Mouse (Mus musculus) thymus, postnatal 0 days (tissue): ENCODE measurements at regions not wholly inside any gene's neighbourhood (a gene's known extent, or its start where the extent isn't known, plus 50 kb on each side); places are given as distances from the start of the nearest gene placed in this dataset.
"Not testable (repeated sequence)": the region's sequence is repeated elsewhere in the genome, so short reads cannot be mapped to it uniquely, and the experiment has no call there.

Experiments
- DNase-seq: peaks from one replicate; pipeline ENCODE4 v3.0.0-alpha.2; 2015; ENCODE audit warnings: low spot score

DNA sequence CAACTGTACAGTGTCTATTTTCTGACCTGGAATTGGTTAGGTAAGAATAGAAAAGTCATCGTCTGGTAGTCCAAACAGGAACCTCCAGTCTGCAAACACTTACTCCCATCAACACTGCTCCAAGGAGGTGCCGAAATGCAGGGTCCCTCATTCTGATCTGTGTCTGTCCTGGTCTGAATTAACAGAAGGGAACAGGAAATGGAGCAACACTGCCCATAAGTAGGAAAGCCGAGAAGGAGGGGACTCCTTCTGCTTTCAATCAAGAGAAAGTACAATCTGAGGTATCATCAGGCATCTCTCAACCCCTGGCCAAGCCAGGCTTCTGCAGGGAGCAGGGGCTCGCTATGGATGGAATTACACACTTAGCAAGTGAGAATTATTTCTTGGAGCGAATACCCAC, 562.4 kb upstream of the 2610301B20Rik start:
- DNase-seq, result no peak

DNA sequence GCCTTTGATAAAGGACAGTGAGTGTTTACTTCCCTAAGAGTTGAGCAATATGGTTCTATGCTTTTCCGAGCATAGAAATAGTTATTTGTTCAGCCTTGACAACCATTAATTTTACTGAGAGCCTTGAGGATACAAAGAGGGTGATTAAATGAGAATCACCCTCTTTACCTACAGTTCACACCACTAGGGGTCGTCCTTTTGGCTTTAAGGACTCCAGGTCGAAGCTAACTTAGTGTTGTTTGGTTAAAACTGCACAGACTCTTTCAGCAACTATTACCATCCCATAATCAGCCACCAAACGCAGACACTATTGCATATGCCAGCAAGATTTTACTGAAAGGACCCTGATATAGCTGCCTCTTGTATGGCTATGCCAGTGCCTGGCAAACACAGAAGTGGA, 559.2 kb upstream of the 2610301B20Rik start:
- no peak for DNase-seq

DNA sequence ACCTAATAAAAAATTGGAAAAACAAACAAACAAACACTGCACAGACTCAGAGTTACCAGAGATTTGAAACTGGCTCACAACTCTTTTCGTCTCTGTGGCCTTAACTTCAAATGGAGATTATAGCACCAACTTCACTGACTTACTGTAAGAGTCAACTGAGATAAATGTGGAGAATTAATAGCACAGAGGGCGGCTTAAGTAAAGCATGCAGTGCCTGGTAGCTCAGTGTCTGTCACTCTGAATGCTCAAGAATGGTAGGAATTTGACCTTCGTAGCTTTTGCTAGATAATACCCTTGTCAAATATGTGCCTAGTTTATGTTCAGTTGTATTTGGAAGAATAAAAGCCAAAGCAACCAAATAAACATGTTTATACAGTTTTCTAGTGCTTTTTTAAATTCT, 558.4 kb upstream of the 2610301B20Rik start:
- no peak for DNase-seq

DNA sequence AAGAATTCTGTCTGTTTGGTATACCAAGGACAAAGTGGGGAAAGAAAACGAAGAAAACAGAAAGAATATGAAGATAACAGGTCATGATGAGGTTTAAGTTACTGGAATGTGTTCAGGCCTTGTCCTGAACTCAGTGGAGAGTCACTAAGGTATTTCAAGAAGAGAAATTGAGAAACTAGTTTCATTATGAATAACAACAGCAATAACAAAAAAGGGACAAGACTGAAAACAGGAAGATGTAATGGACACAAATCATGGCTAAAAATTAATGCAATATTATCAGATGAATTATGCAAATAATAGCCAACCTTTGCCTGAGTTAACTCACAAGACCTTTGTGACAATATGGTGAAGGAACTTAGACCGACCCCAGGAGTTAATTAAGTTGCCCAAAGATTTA, 530.2 kb upstream of the 2610301B20Rik start:
- no peak for DNase-seq

DNA sequence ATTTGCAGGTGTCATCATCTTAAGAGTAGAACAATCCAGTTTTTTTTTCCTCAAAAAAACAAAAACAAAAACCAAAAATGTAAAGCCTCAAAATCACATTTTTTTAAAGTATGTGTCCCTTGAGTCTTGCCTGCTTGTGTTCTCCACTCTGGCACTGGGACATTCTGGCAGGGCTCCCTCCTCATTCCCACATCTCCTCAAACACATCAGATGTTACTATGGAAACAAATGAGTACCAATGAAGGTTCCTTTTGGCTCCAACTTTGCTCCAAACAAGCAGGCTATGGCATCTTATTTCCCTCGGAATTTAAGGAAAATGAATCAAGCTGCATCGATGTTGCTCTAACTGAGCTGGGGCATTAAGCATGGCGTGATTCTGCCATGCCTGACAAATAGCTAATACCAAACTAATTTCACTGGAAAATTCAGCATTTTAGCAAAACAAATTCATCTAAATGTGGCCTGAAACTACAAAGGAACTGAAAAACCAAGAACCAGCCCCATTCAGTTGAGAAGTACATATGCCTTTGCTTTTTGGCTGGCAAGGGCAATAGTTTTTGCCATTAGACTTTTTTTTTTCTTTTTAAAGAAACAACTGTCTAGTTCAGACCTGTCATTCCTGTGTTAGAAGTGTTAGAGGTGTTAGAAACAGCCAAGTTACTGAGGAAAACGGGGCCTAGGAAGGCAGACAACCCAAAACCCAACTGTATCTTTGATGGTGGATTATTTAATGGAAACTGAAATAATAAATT, 522.2 kb upstream of the 2610301B20Rik start:
- no peak for DNase-seq

DNA sequence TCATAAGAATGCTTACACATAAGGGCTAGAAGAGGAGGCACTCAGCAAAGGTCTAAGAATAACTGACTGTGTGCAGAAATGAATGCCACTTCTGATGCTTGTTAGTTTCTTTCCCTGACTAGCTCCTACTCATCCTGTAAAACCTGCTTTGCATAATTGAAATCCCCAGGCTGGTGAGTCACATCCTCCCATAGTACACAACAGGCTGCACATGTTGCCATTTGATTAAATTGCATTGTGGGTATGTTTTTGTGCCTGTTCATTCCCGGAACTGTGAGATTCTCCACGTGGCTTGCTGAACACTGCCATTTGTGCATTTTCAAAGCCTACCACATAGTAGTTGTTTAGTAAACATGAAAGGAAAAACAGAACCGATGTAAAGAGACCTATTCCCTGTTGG, 516.7 kb upstream of the 2610301B20Rik start:
- DNase-seq, result no peak

DNA sequence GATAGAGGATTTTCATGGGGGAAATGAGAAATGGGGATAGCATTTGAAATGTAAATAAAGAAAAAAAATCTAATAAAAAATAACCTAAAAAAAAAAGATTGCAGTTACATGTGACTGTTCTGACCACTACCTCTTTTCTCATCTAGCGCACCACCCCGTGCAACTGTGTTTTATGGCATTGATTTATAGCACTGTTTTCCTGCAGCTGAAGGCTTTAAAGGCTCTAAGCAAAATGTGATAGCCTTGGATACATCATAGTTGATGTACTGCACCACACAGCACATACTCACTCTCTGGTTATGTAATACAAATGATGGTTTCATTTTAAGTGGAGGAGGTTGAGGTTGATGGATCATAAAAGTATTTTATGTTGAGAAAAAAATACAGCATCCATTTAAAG, 484.5 kb upstream of the 2610301B20Rik start:
- no peak for DNase-seq

DNA sequence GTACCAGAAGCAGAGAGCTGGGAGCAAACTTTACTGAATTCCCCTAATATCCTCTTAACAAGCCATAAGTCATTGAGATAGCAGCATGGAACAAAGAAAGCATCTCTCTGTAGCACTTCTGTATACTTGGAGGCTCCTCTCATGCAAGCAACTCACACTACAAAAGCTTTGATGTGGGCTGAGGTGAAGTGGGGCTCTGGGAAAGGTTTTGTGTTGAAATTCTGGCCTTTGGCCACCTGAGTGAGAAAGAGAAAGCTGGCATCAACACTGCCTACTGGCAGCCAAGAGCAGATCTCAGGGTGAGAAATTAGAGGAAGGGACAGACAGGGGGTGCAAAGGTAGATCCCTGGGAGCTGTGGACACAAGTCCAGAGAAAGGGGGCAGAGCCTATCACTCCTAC, 477.0 kb upstream of the 2610301B20Rik start:
- DNase-seq, result no peak

DNA sequence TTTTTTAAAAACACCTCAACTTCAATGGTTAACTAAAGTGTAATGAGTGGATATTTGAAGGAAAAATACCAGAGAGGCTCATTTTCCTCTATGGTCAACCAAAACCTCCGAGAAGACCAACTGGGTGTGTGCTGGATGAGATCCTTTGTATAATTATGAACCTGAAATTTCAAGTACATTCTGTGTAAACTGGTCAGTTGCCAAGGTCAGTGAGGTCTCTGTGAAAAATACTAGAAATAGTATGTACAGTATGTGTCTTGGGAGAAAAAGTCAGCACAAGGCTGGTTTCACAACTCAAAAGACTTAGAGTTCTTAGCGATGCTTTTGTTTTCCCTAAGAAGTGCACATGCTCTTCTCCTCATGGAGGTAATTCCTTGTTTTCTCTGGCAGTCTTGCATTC, 476.2 kb upstream of the 2610301B20Rik start:
- DNase-seq, result no peak

DNA sequence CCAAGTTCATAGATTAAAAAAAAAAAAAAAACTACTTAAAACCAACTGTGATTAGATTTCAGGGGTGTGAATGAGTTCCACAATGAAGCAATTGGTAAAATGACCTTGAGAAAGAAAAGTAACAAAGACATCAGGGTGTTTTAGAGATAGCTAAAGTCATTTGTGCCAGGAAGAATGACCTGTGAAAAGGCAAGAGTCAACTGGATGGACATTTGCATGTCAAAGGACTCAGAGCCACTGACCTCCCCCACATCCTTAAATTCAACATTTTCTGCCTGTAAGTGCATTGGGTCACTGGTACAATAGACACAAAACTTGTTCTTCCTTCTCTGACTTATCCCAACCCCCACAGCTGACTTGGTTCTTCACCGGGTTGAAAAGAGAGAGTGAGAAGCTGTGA, 474.6 kb upstream of the 2610301B20Rik start:
- no peak for DNase-seq

DNA sequence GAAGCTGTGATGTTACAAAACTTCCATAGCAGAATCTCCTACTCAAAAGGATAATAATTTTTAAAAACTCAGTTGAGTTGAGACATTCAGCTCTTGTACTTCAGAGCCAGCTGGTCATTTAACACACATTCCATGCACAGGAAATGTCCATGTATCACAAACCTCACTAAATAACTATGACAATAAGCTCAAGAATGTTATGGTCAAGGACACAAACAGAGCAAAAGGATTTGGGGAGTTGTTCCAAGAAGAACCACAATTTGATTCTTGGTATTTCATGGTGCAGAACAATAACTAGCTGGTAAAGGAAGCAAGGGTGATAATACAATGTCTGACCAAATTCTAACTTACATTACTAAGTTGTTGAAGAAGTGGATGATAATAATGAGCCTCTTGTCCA, 471.4 kb upstream of the 2610301B20Rik start:
- DNase-seq, result no peak

DNA sequence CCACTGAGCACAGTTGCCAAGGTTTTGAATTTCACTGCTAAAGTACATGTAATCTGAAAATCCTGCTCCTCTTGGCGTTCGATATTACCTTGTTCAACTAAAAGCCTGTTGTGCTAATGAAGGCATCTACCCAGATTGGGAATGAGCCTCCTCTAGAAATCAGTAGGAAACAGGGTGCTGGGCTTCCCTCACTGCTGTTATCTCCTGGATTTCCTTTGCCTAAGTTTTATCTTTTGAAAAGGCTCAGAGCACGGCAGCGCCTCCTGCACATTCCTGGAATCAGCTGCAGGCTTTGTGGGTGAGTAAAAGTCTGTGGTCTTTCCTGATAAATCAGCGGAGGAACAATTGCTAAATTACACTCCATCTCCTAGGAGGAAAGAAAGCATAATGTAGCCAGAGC, 469.9 kb upstream of the 2610301B20Rik start:
- no peak for DNase-seq

DNA sequence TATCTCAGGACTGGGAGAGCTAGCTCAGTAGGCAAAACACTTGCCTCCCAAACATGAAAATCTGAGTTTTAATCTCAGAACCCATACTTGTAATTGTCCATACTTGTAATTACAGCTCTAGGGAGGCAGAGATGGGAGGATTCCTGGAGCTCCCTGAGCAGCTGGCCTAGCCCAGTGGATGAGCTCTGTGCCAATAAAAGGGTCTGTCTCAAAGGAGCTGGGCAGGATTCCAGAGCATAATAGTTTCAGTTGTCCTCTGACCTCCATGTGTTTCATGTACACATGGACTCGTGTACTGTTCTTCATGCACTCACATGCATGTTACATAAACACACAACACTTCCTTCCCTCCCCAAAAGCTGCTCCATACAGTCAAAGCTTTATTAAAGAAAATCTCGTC, 469.2 kb upstream of the 2610301B20Rik start:
- DNase-seq, result no peak

DNA sequence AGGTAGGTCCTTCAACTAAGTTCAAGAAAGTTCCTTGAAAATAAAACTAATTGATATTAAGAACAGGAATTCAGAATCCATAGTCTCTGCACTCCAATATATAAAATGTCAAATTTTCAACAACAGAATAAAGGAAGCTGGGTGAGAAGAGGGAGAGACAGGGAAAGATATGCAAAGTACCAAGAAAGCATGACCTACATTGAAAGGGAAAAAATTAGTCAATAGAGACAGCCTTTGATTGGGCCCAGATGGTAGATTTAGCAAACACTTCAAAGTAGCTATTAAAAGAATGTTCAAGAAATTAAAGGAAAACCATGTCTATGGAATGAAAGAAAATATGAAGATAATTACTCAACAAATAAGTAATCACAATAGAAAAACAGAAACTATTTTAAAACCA, 460.0 kb upstream of the 2610301B20Rik start:
- no peak for DNase-seq

DNA sequence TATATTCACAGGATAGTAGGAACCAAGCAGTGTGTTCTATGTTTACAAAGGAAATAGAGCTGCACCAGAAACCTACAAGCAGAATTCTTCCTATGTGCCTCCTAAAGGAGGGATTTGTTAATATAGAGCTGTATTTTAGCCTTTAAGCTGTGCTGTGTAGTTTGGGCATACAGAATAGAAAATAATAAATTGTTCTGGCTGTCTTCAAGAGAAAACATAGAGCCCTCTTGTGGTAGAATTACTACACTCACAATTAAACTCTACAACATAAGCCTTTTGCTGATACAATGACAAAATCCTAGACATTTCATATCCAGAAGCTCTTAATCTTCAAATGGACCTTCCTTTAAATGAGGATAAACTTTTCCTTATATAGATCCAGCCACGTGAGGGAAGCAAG, 452.9 kb upstream of the 2610301B20Rik start:
- no peak for DNase-seq

DNA sequence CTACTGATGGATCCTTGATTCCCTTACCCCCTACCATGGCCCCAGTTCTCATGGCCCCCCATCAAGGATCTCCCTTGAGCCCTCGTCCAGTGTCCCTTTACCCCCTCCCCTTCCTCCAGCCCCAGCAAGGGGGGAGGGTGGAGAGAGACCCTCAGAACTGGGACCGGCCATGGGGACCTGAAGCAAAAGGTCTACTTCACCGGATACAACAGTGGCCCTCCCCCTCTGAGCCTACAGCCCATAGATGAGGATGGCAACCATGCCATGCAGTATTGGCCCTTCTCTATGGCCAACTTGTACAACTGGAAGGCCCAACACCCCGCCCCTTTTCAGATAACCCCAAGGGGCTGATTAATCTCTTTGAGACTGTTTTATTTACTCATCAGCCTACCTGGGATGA, 439.9 kb upstream of the 2610301B20Rik start:
- DNase-seq, result no peak

DNA sequence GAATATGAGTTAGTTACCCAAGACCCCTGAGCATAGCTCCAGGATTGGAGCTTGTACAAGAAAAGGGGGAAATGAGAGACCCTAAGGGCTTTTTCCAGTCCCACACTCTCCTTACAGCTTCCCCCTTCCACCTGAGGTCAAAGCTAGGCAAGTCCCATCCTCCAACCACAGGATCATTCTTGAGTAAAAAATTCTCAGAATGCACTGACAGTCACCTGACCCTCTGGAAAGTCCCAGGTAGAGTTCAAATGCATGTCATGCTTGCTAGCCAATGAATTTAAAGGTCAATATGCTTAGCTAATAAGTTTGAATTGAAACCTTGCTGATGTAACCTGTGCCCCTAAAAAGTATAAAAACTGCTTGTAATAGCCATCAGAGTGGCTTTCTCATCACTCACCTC, 434.4 kb upstream of the 2610301B20Rik start:
- DNase-seq, result not testable (repeated sequence)

DNA sequence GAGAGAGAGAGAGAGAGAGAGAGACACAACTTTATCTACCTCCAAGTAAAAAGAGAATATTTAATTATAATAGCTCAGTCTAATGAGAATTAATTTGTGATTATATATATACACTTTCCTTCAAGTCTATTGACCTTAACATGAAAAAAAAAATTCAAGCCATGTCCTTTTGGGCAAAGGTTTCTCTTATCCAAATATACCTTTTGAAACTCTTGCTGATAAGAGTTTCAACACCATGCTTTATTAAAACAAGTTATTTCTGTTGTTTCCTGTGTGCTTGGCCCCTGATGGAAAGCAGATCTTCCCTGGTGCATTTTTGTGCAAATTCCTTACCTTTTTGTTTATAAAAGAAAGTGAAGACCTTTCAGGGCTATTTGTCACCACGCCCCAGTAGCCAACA, 414.7 kb upstream of the 2610301B20Rik start:
- no peak for DNase-seq

DNA sequence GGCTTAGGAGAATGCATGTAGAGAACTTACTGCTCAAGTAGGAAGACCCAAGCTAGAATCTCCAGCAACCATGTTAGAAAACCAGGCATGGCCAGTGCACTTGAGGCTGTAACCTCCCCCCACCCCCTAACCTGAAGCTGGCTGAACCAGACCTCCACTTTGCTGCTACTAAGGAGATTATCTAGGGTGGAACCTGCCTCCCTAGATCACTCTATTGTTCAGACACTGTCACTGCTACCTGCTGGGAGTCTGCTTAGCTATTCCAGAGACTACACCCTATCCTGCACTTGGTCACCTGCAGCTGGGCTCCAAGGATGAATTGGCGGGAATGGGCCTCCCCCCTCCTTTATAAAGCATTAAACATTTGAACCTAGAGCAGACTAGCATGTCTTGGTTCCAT, 393.4 kb upstream of the 2610301B20Rik start:
- no peak for DNase-seq

DNA sequence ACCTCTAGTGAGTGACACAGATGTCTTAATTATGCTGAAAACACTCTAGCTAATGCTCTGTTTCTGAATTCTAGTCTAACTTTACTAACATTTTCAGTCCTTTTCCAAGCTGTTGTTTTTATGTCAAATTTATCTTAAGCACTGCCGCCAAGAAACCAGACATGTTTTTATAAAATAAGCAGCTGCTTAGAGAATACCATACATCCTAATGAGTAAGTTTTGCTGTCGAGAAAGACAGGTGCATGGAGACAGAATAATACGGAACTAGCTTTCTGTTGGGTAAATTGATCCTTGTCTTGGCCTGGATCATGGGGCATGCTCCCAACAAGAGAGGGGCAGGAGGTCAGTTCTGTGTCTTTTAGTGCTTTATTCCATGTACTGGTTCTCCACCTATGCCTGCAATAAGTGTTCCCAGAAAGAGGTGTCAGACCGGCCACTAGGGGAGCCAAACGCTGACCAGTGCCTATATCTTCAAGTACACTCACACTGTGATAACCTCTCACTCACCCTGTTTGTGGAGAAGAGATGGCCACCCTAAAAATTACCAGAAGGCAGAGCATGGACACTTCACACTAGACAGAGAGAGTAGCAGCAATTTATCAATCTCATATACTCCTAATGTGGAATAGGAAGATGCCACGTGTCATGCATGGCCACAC, 366.0 kb upstream of the 2610301B20Rik start:
- no peak for DNase-seq

DNA sequence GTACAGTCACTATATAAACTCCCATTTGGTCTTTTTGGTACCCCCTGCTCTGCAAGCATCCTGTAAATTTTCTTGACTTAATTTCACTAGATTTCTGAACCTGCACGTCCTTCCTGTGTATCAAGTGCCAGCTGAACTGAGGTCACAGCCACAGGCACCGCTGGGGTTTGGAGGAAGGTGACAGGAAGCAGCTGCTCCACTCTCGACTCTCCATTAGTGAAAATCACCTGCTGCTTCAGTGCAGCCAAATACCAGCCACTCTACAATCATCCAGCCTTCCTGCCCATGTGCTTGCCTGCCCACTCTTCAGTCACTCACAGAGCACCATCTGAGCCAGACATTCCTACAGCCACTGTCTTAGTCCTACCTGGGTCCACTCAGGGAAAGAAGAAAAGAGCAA, 364.3 kb upstream of the 2610301B20Rik start:
- no peak for DNase-seq

DNA sequence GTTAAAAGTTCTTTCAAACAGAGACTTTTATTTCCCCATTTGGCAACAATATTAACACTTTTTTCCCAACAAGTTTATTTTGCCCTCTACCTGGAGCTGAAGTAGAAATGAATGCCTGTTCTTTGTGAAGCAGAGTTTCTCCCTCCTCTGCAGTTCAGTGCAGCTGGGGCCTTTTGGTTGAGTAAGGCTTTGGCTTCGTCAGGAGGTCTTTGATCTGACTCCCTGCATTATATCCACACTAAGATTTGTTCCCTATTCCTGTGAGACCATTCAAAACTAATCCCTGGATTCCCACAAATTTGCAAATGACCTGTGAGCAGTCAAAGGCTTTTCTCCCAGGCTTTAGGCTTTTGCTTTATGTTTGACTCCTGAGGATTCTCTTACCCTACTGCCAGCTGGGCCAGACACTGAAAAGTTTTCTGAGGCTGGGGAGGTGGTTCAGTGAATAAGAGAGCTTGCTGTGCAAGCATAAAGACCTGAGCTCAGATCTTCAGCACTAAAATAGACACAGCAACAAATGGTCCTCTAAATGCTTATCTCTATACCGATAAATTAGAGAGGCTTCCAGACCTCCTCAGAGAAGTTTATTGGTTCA, 323.5 kb upstream of the 2610301B20Rik start:
- no peak for DNase-seq

DNA sequence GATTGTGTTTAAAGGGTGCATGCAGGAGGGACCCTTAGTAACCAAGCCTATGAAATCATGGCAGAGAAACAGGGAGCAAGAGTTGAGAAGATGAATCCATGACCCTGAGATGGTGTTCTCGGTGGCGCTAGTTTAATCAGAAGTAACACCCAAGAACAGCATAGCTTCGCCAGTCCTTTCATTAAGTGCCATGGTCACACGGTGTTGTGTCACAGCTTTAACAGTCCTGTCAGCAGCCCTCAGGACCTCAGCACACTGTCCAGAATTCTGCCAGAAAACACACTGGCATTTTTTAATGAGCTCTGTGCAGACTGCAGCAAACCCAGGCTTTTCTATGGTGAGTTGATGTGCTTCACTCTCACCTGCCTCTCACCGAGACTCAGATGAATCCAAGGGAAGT, 320.6 kb upstream of the 2610301B20Rik start:
- DNase-seq, result no peak
